Mouse (Mus musculus) neural tube, embryonic 11.5 days (tissue): ENCODE results near the gene Tex19.1. TPM values are rescaled to one million over a fixed set of nuclear protein-coding genes. Genes with fewer than 3 reads are reported as not detected.
"Not testable (repeated sequence)": the region's sequence is repeated elsewhere in the genome, so short reads cannot be mapped to it uniquely, and the experiment has no call there.

Experiments
- ATAC-seq: fragments of 200-750 bp; cut with Nextera tagmentation; 2 replicates; pipeline ENCODE4 v1.8.0; 2017; ENCODE audit warnings: moderate number of reproducible peaks, mild to moderate bottlenecking, moderate TSS enrichment, moderate library complexity; ENCODE audit not compliant: insufficient read depth, low FRiP score, low TSS enrichment
- DNase-seq: peaks from one replicate; pipeline ENCODE4 v3.0.0-alpha.2; 2015; ENCODE audit warnings: low spot score
- H3K27ac ChIP-seq: fragments of 300-500 bp; sonication (generic); 2 replicates; pipeline ENCODE4 v1.5.1; 2014; ENCODE audit warnings: low read depth, mild to moderate bottlenecking, low read length
- H3K27me3 ChIP-seq: fragments of 300-500 bp; sonication (generic); 2 replicates; pipeline ENCODE4 v1.6.1; 2014; ENCODE audit warnings: mild to moderate bottlenecking, low read length, mixed read lengths; ENCODE audit not compliant: control insufficient read depth, insufficient read depth
- H3K36me3 ChIP-seq: fragments of 300-500 bp; sonication (generic); 2 replicates; pipeline ENCODE4 v1.6.1; 2014; ENCODE audit warnings: mild to moderate bottlenecking, low read length, moderate library complexity, mixed read lengths; ENCODE audit not compliant: control insufficient read depth, insufficient read depth
- H3K4me1 ChIP-seq: fragments of 300-500 bp; sonication (generic); 2 replicates; pipeline ENCODE4 v1.6.1; 2014; ENCODE audit warnings: low read length, mixed read lengths; ENCODE audit not compliant: control insufficient read depth, insufficient read depth
- H3K4me2 ChIP-seq: fragments of 300-500 bp; sonication (generic); 2 replicates; pipeline ENCODE4 v1.6.1; 2014; ENCODE audit warnings: low read depth, mild to moderate bottlenecking, moderate library complexity
- H3K4me3 ChIP-seq: fragments of 300-500 bp; sonication (generic); 2 replicates; pipeline ENCODE4 v1.5.1; 2014; ENCODE audit warnings: low read depth, low read length
- H3K9ac ChIP-seq: fragments of 300-500 bp; sonication (generic); 2 replicates; pipeline ENCODE4 v1.6.1; 2014; ENCODE audit warnings: mild to moderate bottlenecking, low read length
- H3K9me3 ChIP-seq: fragments of 300-500 bp; sonication (generic); 2 replicates; pipeline ENCODE4 v1.6.1; 2016; ENCODE audit warnings: low read length; ENCODE audit not compliant: control insufficient read depth
- WGBS: fragments of 180-500 bp; shearing (Covaris S2); extraction: QIAGEN DNeasy Blood & Tissue Kit; methylation state at CpG from one replicate; pipeline ENCODE4 v1.1.7; 2014; 5-methylcytosine and 5-hydroxymethylcytosine counted together
- polyA plus RNA-seq: library from polyadenylated mRNA; unstranded; fragments of >200 nt; fragmentation: Nextera tagmentation; extraction: Ambion mirVana; gene quantifications from 2 replicates; pipeline ENCODE4 v1.2.1, GENCODE M21; 2014

Gene Tex19.1
- 0.46 TPM in 1 of 2 replicates, not detected in the other for polyA plus RNA-seq

- Histone ChIP-seq H3K4me3 (no peak within 1 kb of the TSS), H3K4me2 (no peak within 1 kb of the TSS), H3K9me3 (no peaks in the 10 kb centered on the region), H3K36me3 (no peaks in the 10 kb centered on the region), H3K27me3 (no peaks in the 10 kb centered on the region), H3K9ac (no peak within 1 kb of the TSS), H3K4me1 (no peaks in the 10 kb centered on the region), H3K27ac (no peak within 1 kb of the TSS)
- ATAC-seq (no peak), DNase-seq (no peak)
- WGBS = 90% methylated on average over 22 of the region's 22 CpGs
Observed at GRCm38 (mm10) chr11:121145865-121146264, at the start of gene Tex19.1. Gene Tex19.1 (plus strand): TSS chr11:121146143.

GRCm38 (mm10) chr11:121099762-121100161, 46.2 kb upstream of the Tex19.1 start:
- Histone ChIP-seq H3K27me3 (no peaks in the 10 kb centered on the region), H3K4me3 (no peak overlapping the region), H3K4me2 (no peak overlapping the region), H3K9me3 (no peaks in the 10 kb centered on the region), H3K27ac (no peak overlapping the region), H3K36me3 (no peaks in the 10 kb centered on the region), H3K9ac (no peak overlapping the region), H3K4me1 (no peaks in the 10 kb centered on the region)
- DNase-seq (no peak), ATAC-seq (no peak)
- 81% methylated on average over 7 of the region's 7 CpGs for WGBS

DNA sequence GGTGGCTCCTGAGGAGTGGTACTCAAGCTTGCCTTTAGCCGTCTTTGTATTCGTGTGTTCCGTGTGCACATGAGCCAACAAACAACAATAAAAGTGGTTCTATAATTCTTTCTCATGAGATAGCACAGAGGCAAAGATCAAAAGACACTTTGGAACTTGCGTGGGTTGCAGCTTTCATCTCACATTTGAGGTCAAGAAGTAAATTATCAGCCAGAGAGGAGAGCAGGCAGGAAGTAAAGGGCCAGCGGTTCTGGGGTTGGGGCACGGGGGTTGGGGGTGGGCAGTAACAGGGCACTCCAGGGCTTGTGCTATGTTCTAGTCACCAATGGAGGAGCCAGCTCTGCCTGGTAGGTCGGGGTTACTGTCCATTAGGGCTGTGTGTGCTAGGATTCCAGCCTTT, 45.3 kb upstream of the Tex19.1 start:
- H3K36me3 ChIP-seq = no peaks in the 10 kb centered on the region
- no peaks in the 10 kb centered on the region for H3K4me1 ChIP-seq
- ATAC-seq (no peak), DNase-seq (no peak)
- H3K4me2 ChIP-seq = no peak overlapping the region
- no peaks in the 10 kb centered on the region for H3K27me3 ChIP-seq
- H3K27ac ChIP-seq = no peak overlapping the region
- WGBS = 69% methylated on average over 7 of the region's 7 CpGs
- H3K4me3 ChIP-seq = no peak overlapping the region
- no peak overlapping the region for H3K9ac ChIP-seq
- H3K9me3 ChIP-seq = no peaks in the 10 kb centered on the region

- H3K27me3 ChIP-seq = no peaks in the 10 kb centered on the region
- 87% methylated on average over 4 of the region's 4 CpGs for WGBS
- H3K9ac ChIP-seq = no peak overlapping the region
Observed at GRCm38 (mm10) chr11:121101124-121101805, 44.7 kb upstream of the Tex19.1 start.

DNA sequence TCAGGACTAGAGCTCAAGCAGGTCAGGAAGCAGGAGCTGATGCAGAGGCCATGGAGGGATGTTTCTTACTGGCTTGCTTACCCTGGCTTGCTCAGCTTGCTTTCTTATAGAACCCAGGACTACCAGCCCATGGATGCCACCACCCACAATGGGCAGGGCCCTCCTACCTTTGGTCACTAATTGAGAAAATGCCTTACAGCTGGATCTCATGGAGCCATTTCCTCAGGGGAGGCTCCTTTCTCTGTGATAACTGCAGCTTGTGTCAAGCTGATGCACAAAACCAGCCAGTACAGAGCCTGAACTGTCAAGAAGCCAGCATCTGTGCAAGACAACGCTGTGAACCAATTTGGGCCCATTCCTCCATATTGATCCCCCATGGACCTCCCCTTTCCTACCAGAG, 38.7 kb upstream of the Tex19.1 start:
- H3K9ac ChIP-seq = not testable (repeated sequence)
- 74% methylated on average over 1 of the region's 1 CpGs for WGBS

More at GRCm38 (mm10) chr11:121101124-121101805, 44.7 kb upstream of the Tex19.1 start:
- H3K4me1 ChIP-seq = no peaks in the 10 kb centered on the region
- DNase-seq = no peak
- H3K36me3 ChIP-seq = no peaks in the 10 kb centered on the region
- H3K4me2 ChIP-seq = no peak overlapping the region
- no peak for ATAC-seq
- no peaks in the 10 kb centered on the region for H3K9me3 ChIP-seq
- H3K27ac ChIP-seq = no peak overlapping the region
- H3K4me3 ChIP-seq = no peak overlapping the region

GRCm38 (mm10) chr11:121108061-121108460, 37.9 kb upstream of the Tex19.1 start:
- H3K4me3 ChIP-seq = no peak overlapping the region
- H3K9me3 ChIP-seq = no peaks in the 10 kb centered on the region
- no peak for DNase-seq
- no peaks in the 10 kb centered on the region for H3K4me1 ChIP-seq
- H3K27ac ChIP-seq = no peak overlapping the region
- no peaks in the 10 kb centered on the region for H3K27me3 ChIP-seq
- H3K9ac ChIP-seq = no peak overlapping the region
- no peak overlapping the region for H3K4me2 ChIP-seq
- 81% methylated on average over 9 of the region's 9 CpGs for WGBS
- H3K36me3 ChIP-seq = no peaks in the 10 kb centered on the region
- no peak for ATAC-seq

More for the DNA sequence above, 38.7 kb upstream of the Tex19.1 start:
- H3K4me2 ChIP-seq, H3K27ac ChIP-seq, ATAC-seq, H3K4me1 ChIP-seq, H3K4me3 ChIP-seq, H3K9me3 ChIP-seq, H3K27me3 ChIP-seq, DNase-seq, H3K36me3 ChIP-seq: not testable (repeated sequence)

DNA sequence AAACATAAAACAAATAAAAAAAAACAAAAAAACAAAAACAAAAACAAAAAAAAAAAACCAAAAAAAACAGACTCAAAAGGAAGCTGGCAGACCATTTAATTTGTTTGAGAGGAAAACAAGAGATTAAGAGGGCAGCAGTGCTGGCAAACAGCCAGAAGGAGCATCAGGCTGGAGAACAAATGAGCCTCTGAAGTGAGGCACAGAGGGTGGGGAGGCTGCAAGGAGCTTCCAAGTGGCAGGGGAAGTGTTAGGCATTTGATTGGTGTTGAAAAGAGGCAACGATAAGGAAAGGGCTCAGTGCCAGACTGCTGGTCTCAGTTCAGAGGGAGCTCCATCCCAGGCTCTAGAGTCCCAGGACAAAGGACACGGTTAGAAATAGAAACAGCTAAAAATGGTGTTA, 36.0 kb upstream of the Tex19.1 start:
- Histone ChIP-seq H3K36me3 (no peaks in the 10 kb centered on the region), H3K9me3 (no peaks in the 10 kb centered on the region), H3K4me2 (no peak overlapping the region), H3K4me1 (no peaks in the 10 kb centered on the region), H3K9ac (no peak overlapping the region), H3K4me3 (no peak overlapping the region), H3K27ac (no peak overlapping the region), H3K27me3 (no peaks in the 10 kb centered on the region)
- ATAC-seq (no peak), DNase-seq (peak; percentile 31)
- 44% methylated on average over 2 of the region's 2 CpGs for WGBS

DNA sequence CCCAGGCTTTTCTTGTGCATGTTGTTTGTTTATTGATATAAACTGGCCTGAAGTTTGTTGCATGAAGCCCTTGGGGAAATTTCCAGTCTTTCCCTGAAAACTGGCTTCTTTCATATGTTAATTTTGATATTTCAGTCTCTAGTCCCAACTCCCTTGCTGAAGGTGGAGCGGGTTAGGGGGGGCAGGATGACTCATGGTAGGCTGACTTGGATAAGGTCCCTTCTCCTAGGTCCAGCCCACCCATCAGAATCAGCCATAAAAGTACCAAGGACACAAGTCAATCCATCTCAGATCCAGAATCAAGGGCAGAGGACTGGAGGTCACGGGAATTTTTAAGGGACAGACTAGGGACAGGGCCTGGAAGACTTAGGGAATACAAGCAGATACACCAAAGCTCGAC, 34.9 kb upstream of the Tex19.1 start:
- H3K27ac ChIP-seq = no peak overlapping the region
- H3K4me2 ChIP-seq = no peak overlapping the region
- no peak overlapping the region for H3K4me3 ChIP-seq
- no peaks in the 10 kb centered on the region for H3K27me3 ChIP-seq
- no peaks in the 10 kb centered on the region for H3K9me3 ChIP-seq
- no peak overlapping the region for H3K9ac ChIP-seq
- no peaks in the 10 kb centered on the region for H3K4me1 ChIP-seq
- no peak for DNase-seq
- WGBS = 88% methylated on average over 3 of the region's 3 CpGs
- ATAC-seq = no peak
- no peaks in the 10 kb centered on the region for H3K36me3 ChIP-seq

DNA sequence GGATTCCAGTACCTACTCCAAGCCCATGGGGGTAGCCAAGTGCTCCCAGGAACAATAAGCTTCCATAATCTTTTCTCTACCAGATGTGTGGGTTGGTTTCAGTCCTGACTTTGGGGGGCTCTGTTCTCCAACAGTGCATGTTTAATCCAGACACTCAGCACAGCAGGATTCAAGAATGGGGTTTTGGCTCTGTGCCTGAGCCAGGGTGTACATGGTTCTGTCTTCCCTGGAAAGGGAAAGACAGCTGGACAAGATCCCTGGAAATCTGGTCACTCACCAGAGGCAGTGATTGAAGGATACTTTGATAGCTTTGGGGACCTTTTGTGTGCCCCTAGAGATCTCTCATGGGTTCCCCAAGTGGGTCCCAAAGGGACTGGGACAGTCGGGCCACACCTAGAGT, 34.3 kb upstream of the Tex19.1 start:
- no peak for DNase-seq
- no peaks in the 10 kb centered on the region for H3K9me3 ChIP-seq
- whole genome bisulfite sequencing = 68% methylated on average over 1 of the region's 1 CpGs

More for the DNA sequence above, 34.3 kb upstream of the Tex19.1 start:
- Histone ChIP-seq H3K9ac (no peak overlapping the region), H3K27ac (no peak overlapping the region), H3K27me3 (no peaks in the 10 kb centered on the region), H3K36me3 (no peaks in the 10 kb centered on the region), H3K4me3 (no peak overlapping the region), H3K4me2 (no peak overlapping the region), H3K4me1 (no peaks in the 10 kb centered on the region)
- ATAC-seq = no peak
